Mouse (Mus musculus) CH12.LX (cell line): ENCODE data around the gene Glo1. TPM values are rescaled to one million over a fixed set of nuclear protein-coding genes. Genes with fewer than 3 reads are reported as not detected.

Source experiments
- DNase-seq: peaks from one replicate; pipeline ENCODE4 v3.0.0-alpha.2; 2013; ENCODE audit errors: extremely low read depth
- H3K27ac ChIP-seq: 2 replicates; pipeline ENCODE4 v1.5.1; 2012; ENCODE audit warnings: low read depth, mild to moderate bottlenecking, control low read depth, moderate library complexity; ENCODE audit not compliant: insufficient read depth
- H3K27me3 ChIP-seq: replicated peaks from 2 replicates; pipeline ENCODE3; 2012; ENCODE audit warnings: inconsistent platforms
- H3K36me3 ChIP-seq, 2 experiments: replicated peaks in 1 of 2; 2 replicates each; pipeline versions ENCODE3 to v1.6.1; 2012; ENCODE audit warnings: inconsistent platforms in 1 of 2, low read length in 1 of 2, mild to moderate bottlenecking in 1 of 2, mixed read lengths in 1 of 2, moderate library complexity in 1 of 2; ENCODE audit not compliant: control insufficient read depth in 1 of 2, insufficient read depth in 1 of 2
- H3K4me1 ChIP-seq, 2 experiments: 2 replicates each; pipeline ENCODE4 v1.6.1; 2012; ENCODE audit warnings: inconsistent platforms in 1 of 2, moderate library complexity in 1 of 2; ENCODE audit not compliant: insufficient read depth in 2 of 2, control insufficient read depth in 1 of 2
- H3K4me2 ChIP-seq: 2 replicates; pipeline ENCODE4 v1.6.1; 2012; ENCODE audit warnings: low read depth, mild to moderate bottlenecking, control low read depth; ENCODE audit not compliant: poor library complexity, insufficient read depth, severe bottlenecking
- H3K4me3 ChIP-seq, 3 experiments: fragments of 150-350 bp in 1 of 3; sonication (generic) in 1 of 3; replicated peaks in 1 of 3; 2 replicates each; pipeline versions ENCODE3 to v1.5.1; 2011 to 2012; ENCODE audit warnings: low read depth in 2 of 3, low read length in 2 of 3, mild to moderate bottlenecking in 2 of 3, moderate library complexity in 2 of 3, control low read depth in 1 of 3, improper control_type of control experiment in 1 of 3, inconsistent platforms in 1 of 3, mixed read lengths in 1 of 3; ENCODE audit not compliant: poor library complexity in 1 of 3
- H3K79me2 ChIP-seq: replicated peaks from 2 replicates; pipeline ENCODE4 v1.6.1; 2012; ENCODE audit warnings: mild to moderate bottlenecking, moderate library complexity; ENCODE audit not compliant: control insufficient read depth, poor library complexity, insufficient read depth, severe bottlenecking; ENCODE audit errors: extremely low read depth
- H3K9ac ChIP-seq: 2 replicates; pipeline ENCODE4 v1.6.1; 2012; ENCODE audit warnings: low read depth, mild to moderate bottlenecking, control low read depth, moderate library complexity; ENCODE audit not compliant: insufficient read depth
- H3K9me3 ChIP-seq: replicated peaks from 2 replicates; pipeline ENCODE3; 2012; ENCODE audit warnings: low read length, inconsistent platforms, mixed read lengths
- BHLHE40 ChIP-seq: IDR thresholded peaks from 2 replicates; pipeline ENCODE4 v1.6.1; 2011; ENCODE audit warnings: mild to moderate bottlenecking, low read depth, low read length, improper control_type of control experiment
- CHD2 ChIP-seq: IDR thresholded peaks from 2 replicates; pipeline ENCODE4 v1.6.1; 2011; ENCODE audit warnings: low read length, improper control_type of control experiment
- E2F4 ChIP-seq: IDR thresholded peaks from 2 replicates; pipeline ENCODE4 v1.6.1; 2011; ENCODE audit warnings: low read depth, low read length, improper control_type of control experiment; ENCODE audit not compliant: insufficient replicate concordance
- EP300 ChIP-seq: IDR thresholded peaks from 2 replicates; pipeline ENCODE4 v1.6.1; 2011; ENCODE audit warnings: low read length, improper control_type of control experiment
- ETS1 ChIP-seq: conservative IDR thresholded peaks from 2 replicates; pipeline ENCODE4 v1.6.1; 2012; ENCODE audit warnings: low read depth, mild to moderate bottlenecking, inconsistent platforms, low read length, improper control_type of control experiment, moderate library complexity
- GABPA ChIP-seq: IDR thresholded peaks from 2 replicates; pipeline ENCODE4 v1.6.1; 2012; ENCODE audit warnings: low read depth, low read length, improper control_type of control experiment, inconsistent platforms; ENCODE audit not compliant: insufficient replicate concordance
- IRF4 ChIP-seq: IDR thresholded peaks from 2 replicates; pipeline ENCODE4 v1.6.1; 2014; ENCODE audit warnings: low read depth, mild to moderate bottlenecking, inconsistent platforms, low read length, improper control_type of control experiment
- JUN ChIP-seq: IDR thresholded peaks from 2 replicates; pipeline ENCODE4 v1.6.1; 2011; ENCODE audit warnings: low read depth, mild to moderate bottlenecking, low read length, improper control_type of control experiment, moderate library complexity; ENCODE audit not compliant: insufficient read depth
- JUND ChIP-seq: conservative IDR thresholded peaks from 2 replicates; pipeline ENCODE4 v1.6.1; 2011; ENCODE audit warnings: low read depth, low read length, improper control_type of control experiment
- KAT2A ChIP-seq: IDR thresholded peaks from 2 replicates; pipeline ENCODE4 v1.6.1; 2012; ENCODE audit warnings: low read length, improper control_type of control experiment, inconsistent platforms; ENCODE audit not compliant: insufficient replicate concordance
- MAFK ChIP-seq: IDR thresholded peaks from 2 replicates; pipeline ENCODE4 v1.6.1; 2011; ENCODE audit warnings: low read length, improper control_type of control experiment; ENCODE audit not compliant: insufficient replicate concordance
- MAX ChIP-seq: IDR thresholded peaks from 2 replicates; pipeline ENCODE4 v1.6.1; 2011; ENCODE audit warnings: low read length, improper control_type of control experiment
- MAZ ChIP-seq: IDR thresholded peaks from 2 replicates; pipeline ENCODE4 v1.6.1; 2012; ENCODE audit warnings: low read depth, mild to moderate bottlenecking, inconsistent platforms, low read length, improper control_type of control experiment, moderate library complexity
- MYC ChIP-seq: IDR thresholded peaks from 2 replicates; pipeline ENCODE4 v1.6.1; 2011; ENCODE audit warnings: low read depth, mild to moderate bottlenecking, improper control_type of control experiment, low read length
- NELFE ChIP-seq: IDR thresholded peaks from 2 replicates; pipeline ENCODE4 v1.6.1; 2011; ENCODE audit warnings: low read depth, low read length, improper control_type of control experiment
- PAX5 ChIP-seq: IDR thresholded peaks from 2 replicates; pipeline ENCODE4 v1.6.1; 2012; ENCODE audit warnings: low read length, inconsistent platforms, mixed read lengths
- POLR2AphosphoS2 ChIP-seq: IDR thresholded peaks from 2 replicates; pipeline ENCODE4 v1.6.1; 2011; ENCODE audit warnings: low read depth, low read length, improper control_type of control experiment
- RAD21 ChIP-seq: IDR thresholded peaks from 2 replicates; pipeline ENCODE4 v1.6.1; 2011; ENCODE audit warnings: low read depth, mild to moderate bottlenecking, low read length, improper control_type of control experiment, moderate library complexity
- SIN3A ChIP-seq: IDR thresholded peaks from 2 replicates; pipeline ENCODE4 v1.6.1; 2012; ENCODE audit warnings: low read length, improper control_type of control experiment, inconsistent platforms
- SMC3 ChIP-seq: IDR thresholded peaks from 2 replicates; pipeline ENCODE4 v1.6.1; 2011; ENCODE audit warnings: low read depth, low read length, improper control_type of control experiment
- TBP ChIP-seq: conservative IDR thresholded peaks from 2 replicates; pipeline ENCODE4 v1.6.1; 2011; ENCODE audit warnings: low read depth, low read length, improper control_type of control experiment
- TCF12 ChIP-seq: IDR thresholded peaks from 2 replicates; pipeline ENCODE4 v1.6.1; 2014; ENCODE audit warnings: low read depth, mild to moderate bottlenecking, inconsistent platforms, low read length, improper control_type of control experiment
- USF2 ChIP-seq: conservative IDR thresholded peaks from 2 replicates; pipeline ENCODE4 v1.6.1; 2011; ENCODE audit warnings: low read depth, low read length, improper control_type of control experiment
- ZKSCAN1 ChIP-seq: IDR thresholded peaks from 2 replicates; pipeline ENCODE4 v1.6.1; 2012; ENCODE audit warnings: low read depth, inconsistent platforms, low read length, improper control_type of control experiment, borderline replicate concordance
- ZMIZ1 ChIP-seq: IDR thresholded peaks from 2 replicates; pipeline ENCODE4 v1.6.1; 2012; ENCODE audit warnings: low read depth, mild to moderate bottlenecking, inconsistent platforms, low read length, improper control_type of control experiment
- ZNF384 ChIP-seq: IDR thresholded peaks from 2 replicates; pipeline ENCODE4 v1.6.1; 2012; ENCODE audit warnings: low read depth, low read length, improper control_type of control experiment, inconsistent platforms
- dilution Hi-C: fragments of 300-500 bp; cut with MboI; formaldehyde crosslinking; loops from 2 replicates; pipeline ENCODE4 v1.14.3; 2020; ENCODE audit warnings: low sequenced_read_pairs; ENCODE audit not compliant: extremely low pct_unique_long_range_greater_than_20kb, extremely low pct_ligation_motif_present
- in situ Hi-C: fragments of 300-500 bp; cut with MboI; formaldehyde crosslinking; loops from 3 replicates; pipeline ENCODE4 v1.14.3; 2019; ENCODE audit warnings: low sequenced_read_pairs, low pct_ligation_motif_present, low pct_unique_long_range_greater_than_20kb, mixed read lengths
- polyA plus RNA-seq: library from polyadenylated mRNA; unstranded; fragments of >175 nt; gene quantifications from 2 replicates; pipeline ENCODE4 v1.2.1, GENCODE M21; 2012; ENCODE audit warnings: low read depth; ENCODE audit not compliant: insufficient read length
- total RNA-seq, 2 experiments: library from RNA; depleted of rRNA; stranded (reverse); fragments of 300-350 nt in 1 of 2; fragments of >200 nt in 1 of 2; gene quantifications; 2 replicates each; pipeline ENCODE4 v1.2.3; 2012 to 2014

Glo1 gene
- total and polyA plus RNA-seq, 3 experiments, result 143 to 283 (median 170) TPM

- Histone ChIP-seq H3K9ac (no peak overlapping the region), H3K27ac (no peak overlapping the region), H3K27me3 (no peaks in the 10 kb centered on the region), H3K4me2 (no peak overlapping the region), H3K36me3 (peaks cover 0 to 8% of the 10 kb centered on the region in 2 experiments), H3K9me3 (no peaks in the 10 kb centered on the region), H3K4me1 (peaks cover 0 to 32% of the 10 kb centered on the region in 2 experiments; a peak in 2 of 4 replicates), H3K79me2 (no peaks in the 10 kb centered on the region; the same call in 1 of the 2 replicates), H3K4me3 (no peak overlapping the region)
- in situ Hi-C loops, result no loop called here
- no peak for DNase-seq
- TF ChIP-seq BHLHE40 (no peak), ZMIZ1 (no peak), JUN (no peak), CHD2 (no peak), ZNF384 (no peak), KAT2A (no peak), TBP (no peak), EP300 (no peak), MAX (no peak), MAFK (no peak), E2F4 (no peak), ETS1 (no peak)
- dilution Hi-C loops, result no loop called here
Measured at GRCm38 (mm10) chr17:30570971-30571370, 55.7 kb downstream of the Glo1 start.

- Histone ChIP-seq H3K79me2 (no peaks in the 10 kb centered on the region; the same call in 1 of the 2 replicates), H3K36me3 (peaks cover 0 to 8% of the 10 kb centered on the region in 2 experiments), H3K9ac (no peak overlapping the region), H3K9me3 (no peaks in the 10 kb centered on the region), H3K4me2 (no peak overlapping the region), H3K27ac (no peak overlapping the region), H3K4me3 (no peak overlapping the region), H3K27me3 (no peaks in the 10 kb centered on the region), H3K4me1 (peaks cover 0 to 31% of the 10 kb centered on the region in 2 experiments; a peak in 2 of 4 replicates)
- dilution Hi-C loops, result no loop called here
- TF ChIP-seq USF2 (no peak), MAZ (no peak), ZKSCAN1 (no peak), JUND (no peak), MYC (no peak), SIN3A (no peak), POLR2AphosphoS2 (no peak), IRF4 (no peak), RAD21 (no peak), JUN (no peak), SMC3 (no peak), NELFE (no peak), TCF12 (no peak), E2F4 (no peak), EP300 (no peak), GABPA (no peak), PAX5 (no peak)
- no peak for DNase-seq
- in situ Hi-C loops, result no loop called here
Measured at GRCm38 (mm10) chr17:30570173-30570572, 56.5 kb downstream of the Glo1 start.
